Mouse (Mus musculus) myocyte (in vitro differentiated cells): ENCODE results near the gene Cyp4x1.

ENCODE experiments used
- CEBPB ChIP-seq: IDR thresholded peaks from 2 replicates; pipeline ENCODE4 v1.6.1; 2011; ENCODE audit warnings: mild to moderate bottlenecking, moderate library complexity; ENCODE audit not compliant: poor library complexity, insufficient read depth, severe bottlenecking
- E2F4 ChIP-seq: IDR thresholded peaks from one replicate; pipeline ENCODE4 v1.6.1; 2011; ENCODE audit warnings: mild to moderate bottlenecking, control low read depth, moderate library complexity; ENCODE audit not compliant: insufficient read depth
- MYOD1 ChIP-seq, 3 experiments: IDR thresholded peaks; one replicate each; pipeline ENCODE4 v1.6.1; 2011; ENCODE audit warnings: control low read depth in 2 of 3, low read depth in 2 of 3, mild to moderate bottlenecking in 2 of 3, moderate library complexity in 1 of 3; ENCODE audit not compliant: insufficient read length in 2 of 3, control insufficient read depth in 1 of 3
- POLR2A ChIP-seq: IDR thresholded peaks from one replicate; pipeline ENCODE4 v1.6.1; 2011; ENCODE audit warnings: low read depth, mild to moderate bottlenecking, control low read depth, moderate library complexity; ENCODE audit not compliant: insufficient read length
- POLR2AphosphoS2 ChIP-seq: IDR thresholded peaks from one replicate; pipeline ENCODE4 v1.6.1; 2011; ENCODE audit warnings: low read depth, control low read depth; ENCODE audit not compliant: insufficient read length
- REST ChIP-seq: IDR thresholded peaks from one replicate; pipeline ENCODE4 v1.6.1; 2011; ENCODE audit warnings: mild to moderate bottlenecking, control low read depth, moderate library complexity; ENCODE audit not compliant: insufficient read depth, insufficient read length
- SRF ChIP-seq: IDR thresholded peaks from one replicate; pipeline ENCODE4 v1.6.1; 2011; ENCODE audit warnings: low read depth; ENCODE audit not compliant: control insufficient read depth, insufficient read length
- TCF12 ChIP-seq: IDR thresholded peaks from one replicate; pipeline ENCODE4 v1.6.1; 2011; ENCODE audit warnings: mild to moderate bottlenecking, control low read depth; ENCODE audit not compliant: poor library complexity, insufficient read depth, severe bottlenecking
- USF1 ChIP-seq: IDR thresholded peaks from one replicate; pipeline ENCODE4 v1.6.1; 2011; ENCODE audit warnings: low read depth, mild to moderate bottlenecking, control low read depth, moderate library complexity

DNA sequence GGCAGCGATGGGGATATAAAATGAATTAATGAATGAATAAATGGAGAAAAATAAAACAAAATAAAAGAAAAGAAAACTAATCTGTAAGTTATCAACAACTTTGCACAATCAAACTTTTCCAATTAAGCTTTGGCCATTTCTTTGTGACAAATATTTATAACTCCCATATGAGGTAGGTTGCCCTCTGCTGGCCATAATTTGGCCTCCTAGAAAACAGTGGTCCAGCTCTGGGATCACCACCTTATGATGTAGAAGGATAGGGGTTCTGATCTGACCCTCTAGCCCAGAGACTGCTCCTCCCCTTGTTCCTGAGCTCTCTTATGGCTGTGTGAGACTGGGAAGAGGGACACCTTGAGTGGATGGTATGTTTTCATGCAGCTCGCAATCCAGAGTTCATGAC is 20.6 kb upstream of the Cyp4x1 start:
- no peak for TF ChIP-seq USF1
- no peak for TF ChIP-seq POLR2A
- TF ChIP-seq E2F4, result no peak
- TF ChIP-seq TCF12, result no peak
- TF ChIP-seq MYOD1 (IDR thresholded peaks at IDR 0.05; ENCODE audit: control insufficient read depth in 1 of 3, insufficient read length in 2 of 3, low read depth in 2 of 3), result no peak
- TF ChIP-seq CEBPB, result no peak
- no peak for TF ChIP-seq SRF
- TF ChIP-seq POLR2AphosphoS2, result no peak
- TF ChIP-seq REST, result no peak
